Mouse (Mus musculus) neural tube, embryonic 11.5 days (tissue): ENCODE measurements around the gene Izumo1r. TPM values are rescaled to one million over a fixed set of nuclear protein-coding genes. Genes with fewer than 3 reads are reported as not detected.

Experiments
- ATAC-seq: fragments of 200-750 bp; cut with Nextera tagmentation; 2 replicates; pipeline ENCODE4 v1.8.0; 2017; ENCODE audit warnings: moderate number of reproducible peaks, mild to moderate bottlenecking, moderate TSS enrichment, moderate library complexity; ENCODE audit not compliant: insufficient read depth, low FRiP score, low TSS enrichment
- DNase-seq: peaks from one replicate; pipeline ENCODE4 v3.0.0-alpha.2; 2015; ENCODE audit warnings: low spot score
- H3K27ac ChIP-seq: fragments of 300-500 bp; sonication (generic); 2 replicates; pipeline ENCODE4 v1.5.1; 2014; ENCODE audit warnings: low read depth, mild to moderate bottlenecking, low read length
- H3K27me3 ChIP-seq: fragments of 300-500 bp; sonication (generic); 2 replicates; pipeline ENCODE4 v1.6.1; 2014; ENCODE audit warnings: mild to moderate bottlenecking, low read length, mixed read lengths; ENCODE audit not compliant: control insufficient read depth, insufficient read depth
- H3K36me3 ChIP-seq: fragments of 300-500 bp; sonication (generic); 2 replicates; pipeline ENCODE4 v1.6.1; 2014; ENCODE audit warnings: mild to moderate bottlenecking, low read length, moderate library complexity, mixed read lengths; ENCODE audit not compliant: control insufficient read depth, insufficient read depth
- H3K4me1 ChIP-seq: fragments of 300-500 bp; sonication (generic); 2 replicates; pipeline ENCODE4 v1.6.1; 2014; ENCODE audit warnings: low read length, mixed read lengths; ENCODE audit not compliant: control insufficient read depth, insufficient read depth
- H3K4me2 ChIP-seq: fragments of 300-500 bp; sonication (generic); 2 replicates; pipeline ENCODE4 v1.6.1; 2014; ENCODE audit warnings: low read depth, mild to moderate bottlenecking, moderate library complexity
- H3K4me3 ChIP-seq: fragments of 300-500 bp; sonication (generic); 2 replicates; pipeline ENCODE4 v1.5.1; 2014; ENCODE audit warnings: low read depth, low read length
- H3K9ac ChIP-seq: fragments of 300-500 bp; sonication (generic); 2 replicates; pipeline ENCODE4 v1.6.1; 2014; ENCODE audit warnings: mild to moderate bottlenecking, low read length
- H3K9me3 ChIP-seq: fragments of 300-500 bp; sonication (generic); 2 replicates; pipeline ENCODE4 v1.6.1; 2016; ENCODE audit warnings: low read length; ENCODE audit not compliant: control insufficient read depth
- WGBS: fragments of 180-500 bp; shearing (Covaris S2); extraction: QIAGEN DNeasy Blood & Tissue Kit; methylation state at CpG from one replicate; pipeline ENCODE4 v1.1.7; 2014; 5-methylcytosine and 5-hydroxymethylcytosine counted together
- polyA plus RNA-seq: library from polyadenylated mRNA; unstranded; fragments of >200 nt; fragmentation: Nextera tagmentation; extraction: Ambion mirVana; gene quantifications from 2 replicates; pipeline ENCODE4 v1.2.1, GENCODE M21; 2014

Gene Izumo1r
- polyA plus RNA-seq, 1 experiment from 2014 or later: not detected

- H3K4me3 ChIP-seq: no peak overlapping the region
- no peak overlapping the region for H3K27ac ChIP-seq
- H3K4me1 ChIP-seq: no peaks in the 10 kb centered on the region
- WGBS: 70% methylated on average over 7 of the region's 7 CpGs
- DNase-seq (no peak), ATAC-seq (no peak)
- H3K36me3 ChIP-seq: no peaks in the 10 kb centered on the region
- H3K27me3 ChIP-seq: no peaks in the 10 kb centered on the region
- no peak overlapping the region for H3K9ac ChIP-seq
- no peak overlapping the region for H3K4me2 ChIP-seq
- H3K9me3 ChIP-seq: no peaks in the 10 kb centered on the region
Observed at GRCm38 (mm10) chr9:14895237-14895835, 8.4 kb downstream of the Izumo1r start.

DNA sequence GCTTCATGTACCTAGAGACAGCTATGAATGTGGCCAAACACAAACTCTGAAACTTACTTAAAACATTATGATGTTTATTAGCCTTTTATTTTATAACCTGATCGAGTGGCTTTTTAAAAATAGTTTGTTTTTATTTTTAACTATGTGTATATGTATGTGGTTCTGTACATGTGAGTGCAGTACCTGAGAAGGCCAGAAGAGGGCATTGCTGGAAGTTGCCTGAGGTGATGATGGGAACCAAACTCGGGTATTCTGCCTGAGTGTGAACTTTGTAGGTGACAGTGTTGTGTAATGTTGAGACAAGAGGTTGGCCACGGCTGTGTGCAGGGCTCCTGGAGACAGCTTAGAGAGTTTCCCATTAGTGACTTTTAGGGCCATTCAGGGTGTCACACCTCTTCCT lies 9.1 kb downstream of the Izumo1r start:
- H3K9ac ChIP-seq: no peak overlapping the region
- no peaks in the 10 kb centered on the region for H3K9me3 ChIP-seq
- no peak overlapping the region for H3K4me3 ChIP-seq
- H3K36me3 ChIP-seq: no peaks in the 10 kb centered on the region
- no peaks in the 10 kb centered on the region for H3K27me3 ChIP-seq
- WGBS: 83% methylated on average over 3 of the region's 3 CpGs
- ATAC-seq: no peak
- no peaks in the 10 kb centered on the region for H3K4me1 ChIP-seq
- no peak for DNase-seq
- H3K27ac ChIP-seq: no peak overlapping the region
- no peak overlapping the region for H3K4me2 ChIP-seq

DNA sequence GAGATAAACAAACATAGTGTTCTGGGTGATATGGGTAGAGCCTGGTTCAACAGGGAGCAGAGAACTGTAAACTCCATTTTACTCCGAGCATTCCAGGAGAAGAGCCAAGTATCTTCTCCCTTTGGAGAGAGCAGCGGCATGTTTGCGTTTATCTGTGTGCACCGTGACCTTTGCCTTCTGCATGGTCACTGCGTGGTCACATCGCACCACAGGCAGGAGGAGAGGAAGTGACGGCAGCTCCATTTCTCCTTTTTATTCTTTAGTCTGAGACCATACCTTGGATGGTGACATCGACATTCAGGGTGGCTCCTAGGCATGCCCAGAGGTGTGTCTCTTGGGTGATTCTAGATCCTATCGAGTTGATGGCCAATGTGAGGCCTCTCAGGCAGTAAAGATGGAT lies 10.4 kb downstream of the Izumo1r start:
- Histone ChIP-seq H3K9me3 (no peaks in the 10 kb centered on the region), H3K4me1 (no peaks in the 10 kb centered on the region), H3K4me2 (no peak overlapping the region), H3K27ac (no peak overlapping the region), H3K9ac (no peak overlapping the region), H3K4me3 (no peak overlapping the region), H3K27me3 (no peaks in the 10 kb centered on the region), H3K36me3 (no peaks in the 10 kb centered on the region)
- no peak for ATAC-seq
- no peak for DNase-seq
- WGBS: 78% methylated on average over 9 of the region's 9 CpGs

- Histone ChIP-seq H3K27ac (no peak overlapping the region), H3K9ac (no peak overlapping the region), H3K4me2 (no peak overlapping the region), H3K9me3 (no peaks in the 10 kb centered on the region), H3K27me3 (no peaks in the 10 kb centered on the region), H3K4me3 (no peak overlapping the region), H3K4me1 (no peaks in the 10 kb centered on the region), H3K36me3 (no peaks in the 10 kb centered on the region)
- WGBS: 87% methylated on average over 5 of the region's 5 CpGs
- ATAC-seq: no peak
- DNase-seq: no peak
Observed at GRCm38 (mm10) chr9:14891891-14892290, 11.9 kb downstream of the Izumo1r start.

- 66% methylated on average over 3 of the region's 3 CpGs for WGBS
- no peaks in the 10 kb centered on the region for H3K36me3 ChIP-seq
- H3K4me3 ChIP-seq: no peak overlapping the region
- H3K9ac ChIP-seq: no peak overlapping the region
- ATAC-seq (peak; percentile 38; the same call in 1 of the 2 replicates), DNase-seq (no peak)
- H3K9me3 ChIP-seq: no peaks in the 10 kb centered on the region
- H3K4me1 ChIP-seq: no peaks in the 10 kb centered on the region
- no peaks in the 10 kb centered on the region for H3K27me3 ChIP-seq
- H3K27ac ChIP-seq: no peak overlapping the region
- H3K4me2 ChIP-seq: no peak overlapping the region
Observed at GRCm38 (mm10) chr9:14890699-14891098, 13.1 kb downstream of the Izumo1r start.

DNA sequence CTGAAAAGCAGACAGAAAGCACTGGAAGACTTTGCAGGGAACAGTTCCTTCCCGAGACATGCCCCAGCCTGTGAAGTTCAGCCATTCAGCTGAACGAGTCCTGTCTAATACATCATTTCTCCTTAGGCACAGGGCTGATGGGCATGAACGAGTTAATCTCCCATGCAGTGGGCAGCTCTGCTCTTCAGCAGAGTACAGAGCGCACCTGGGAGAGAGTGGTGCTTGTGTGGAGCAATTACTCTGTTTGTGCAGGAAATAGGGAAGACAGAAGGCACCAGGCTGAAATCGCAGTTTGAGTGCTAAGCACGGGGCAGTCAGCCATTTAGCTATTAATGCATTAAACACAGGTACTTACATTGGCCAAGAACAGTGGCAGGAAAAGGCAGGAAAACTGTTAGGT lies 15.1 kb downstream of the Izumo1r start:
- Histone ChIP-seq H3K9ac (no peak overlapping the region), H3K27me3 (no peaks in the 10 kb centered on the region), H3K36me3 (no peaks in the 10 kb centered on the region), H3K4me1 (no peaks in the 10 kb centered on the region), H3K9me3 (no peaks in the 10 kb centered on the region), H3K4me2 (no peak overlapping the region), H3K4me3 (no peak overlapping the region), H3K27ac (no peak overlapping the region)
- ATAC-seq: no peak
- no peak for DNase-seq
- 76% methylated on average over 6 of the region's 6 CpGs for whole genome bisulfite sequencing

GRCm38 (mm10) chr9:14887787-14888382 lies 15.9 kb downstream of the Izumo1r start:
- H3K27me3 ChIP-seq: no peaks in the 10 kb centered on the region
- H3K27ac ChIP-seq: no peak overlapping the region
- H3K4me2 ChIP-seq: no peak overlapping the region
- H3K4me1 ChIP-seq: no peaks in the 10 kb centered on the region
- H3K9me3 ChIP-seq: no peaks in the 10 kb centered on the region
- no peak overlapping the region for H3K9ac ChIP-seq
- no peak overlapping the region for H3K4me3 ChIP-seq
- WGBS: 87% methylated on average over 6 of the region's 6 CpGs
- DNase-seq: no peak
- no peak for ATAC-seq
- H3K36me3 ChIP-seq: no peaks in the 10 kb centered on the region

DNA sequence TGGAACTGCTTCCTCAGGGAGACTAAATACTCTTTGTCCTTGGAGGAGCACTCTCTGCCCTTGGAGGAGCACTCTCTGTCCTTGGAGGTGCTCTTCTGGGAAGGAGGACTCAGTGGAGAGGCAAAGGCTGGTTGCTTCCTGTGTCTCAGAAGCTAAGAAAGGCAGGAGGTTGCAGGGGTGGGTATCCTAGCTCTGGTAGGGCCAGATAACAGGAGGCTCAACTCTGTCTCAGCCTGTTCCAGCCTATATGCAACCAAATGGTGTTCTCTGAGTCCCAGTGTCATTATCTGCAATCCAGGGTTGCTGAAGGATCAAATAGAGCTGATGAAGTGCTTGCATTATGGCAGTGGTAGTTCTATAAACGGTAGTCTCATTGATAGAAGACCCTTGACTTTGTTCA lies 17.8 kb downstream of the Izumo1r start:
- Histone ChIP-seq H3K9me3 (no peaks in the 10 kb centered on the region), H3K4me2 (no peak overlapping the region), H3K27ac (no peak overlapping the region), H3K9ac (no peak overlapping the region), H3K4me3 (no peak overlapping the region), H3K36me3 (no peaks in the 10 kb centered on the region), H3K4me1 (no peaks in the 10 kb centered on the region), H3K27me3 (no peaks in the 10 kb centered on the region)
- ATAC-seq (no peak), DNase-seq (no peak)
- WGBS: 89% methylated on average over 1 of the region's 1 CpGs

DNA sequence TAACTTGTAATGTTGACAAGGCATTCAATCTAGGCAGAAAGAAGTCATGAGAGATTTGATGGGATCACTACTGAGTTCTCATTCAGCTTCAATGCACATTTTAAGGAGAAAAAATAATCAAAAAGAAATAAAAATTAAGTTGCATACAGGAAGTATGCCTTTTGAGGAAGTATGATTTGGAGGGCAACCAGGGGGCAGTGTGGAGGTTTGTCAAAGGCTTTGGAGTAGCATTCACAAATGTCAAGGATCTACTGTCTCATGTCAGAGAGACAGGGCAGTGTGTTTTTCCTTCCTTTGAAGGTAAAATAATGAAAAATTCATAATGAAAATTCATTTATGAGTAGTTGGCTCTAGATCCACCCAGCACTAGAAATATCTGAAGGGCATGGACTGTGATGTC lies 18.6 kb downstream of the Izumo1r start:
- Histone ChIP-seq H3K27me3 (no peaks in the 10 kb centered on the region), H3K36me3 (no peaks in the 10 kb centered on the region), H3K4me2 (no peak overlapping the region), H3K4me1 (no peaks in the 10 kb centered on the region), H3K4me3 (no peak overlapping the region), H3K9me3 (no peaks in the 10 kb centered on the region), H3K27ac (no peak overlapping the region), H3K9ac (no peak overlapping the region)
- DNase-seq (no peak), ATAC-seq (no peak)
